Mouse (Mus musculus): ENCODE measurements at regions not wholly inside any gene's neighbourhood (a gene's known extent, or its start where the extent isn't known, plus 50 kb on each side); places are given as distances from the start of the nearest gene placed in this dataset.

- no peaks in the 10 kb centered on the region for H3K4me1 ChIP-seq (ENCODE audit: control insufficient read depth in 1 of 2, insufficient read depth in 2 of 2, low read length in 2 of 2)
- no peaks in the 10 kb centered on the region for H3K79me2 ChIP-seq (ENCODE audit: control insufficient read depth, insufficient read depth, low read length, poor library complexity)
- no peak for DNase-seq (ENCODE audit: low read depth, low spot score)
- no peak overlapping the region for H3K27ac ChIP-seq (ENCODE audit: control insufficient read depth, low read depth, low read length)
- H3K9me3 ChIP-seq (replicated peaks; ENCODE audit: insufficient read depth, low read length), result no peaks in the 10 kb centered on the region
- H3K36me3 ChIP-seq (ENCODE audit: control insufficient read depth in 1 of 2, insufficient read depth in 2 of 2, low read length in 2 of 2), result no peaks in the 10 kb centered on the region
- no peaks in the 10 kb centered on the region for H3K27me3 ChIP-seq (ENCODE audit: control insufficient read depth in 1 of 2, insufficient read depth in 2 of 2, low read length in 2 of 2)
- TF ChIP-seq BHLHE40 (IDR thresholded peaks at IDR 0.05; ENCODE audit: borderline replicate concordance, low read depth, low read length) (no peak), POLR2AphosphoS2 (IDR thresholded peaks at IDR 0.05; ENCODE audit: low read length) (no peak), TBP (IDR thresholded peaks at IDR 0.05; ENCODE audit: low read depth, low read length) (no peak), ZMIZ1 (IDR thresholded peaks at IDR 0.05; ENCODE audit: low read depth, low read length) (no peak), ETS1 (IDR thresholded peaks at IDR 0.05; ENCODE audit: low read depth, low read length) (no peak), GATA1 (IDR thresholded peaks at IDR 0.05; ENCODE audit: low read depth, low read length) (no peak), GABPA (IDR thresholded peaks at IDR 0.05; ENCODE audit: low read depth, low read length) (no peak), RAD21 (IDR thresholded peaks at IDR 0.05; ENCODE audit: low read depth, low read length) (no peak), MAFK (IDR thresholded peaks at IDR 0.05; ENCODE audit: borderline replicate concordance, low read depth, low read length) (no peak), MYC (IDR thresholded peaks at IDR 0.05; ENCODE audit: low read depth, low read length) (no peak), POLR2AphosphoS5 (IDR thresholded peaks at IDR 0.05; ENCODE audit: borderline replicate concordance, low read depth, low read length) (no peak), RCOR1 (IDR thresholded peaks at IDR 0.05; ENCODE audit: low read depth, low read length) (no peak), ZKSCAN1 (IDR thresholded peaks at IDR 0.05; ENCODE audit: low read depth, low read length) (no peak), ELF1 (IDR thresholded peaks at IDR 0.05; ENCODE audit: low read depth, low read length) (no peak), MEF2A (IDR thresholded peaks at IDR 0.05; ENCODE audit: extremely low read depth, insufficient replicate concordance, low read depth, low read length, poor library complexity, severe bottlenecking) (no peak), CTCF (IDR thresholded peaks at IDR 0.05 in 2 of 3, conservative IDR thresholded peaks at IDR 0.05 in 1 of 3; ENCODE audit: control insufficient read depth in 1 of 3, insufficient read depth in 1 of 3, low read depth in 2 of 3, low read length in 3 of 3, poor library complexity in 1 of 3, severe bottlenecking in 1 of 3) (no peak), POLR2A (IDR thresholded peaks at IDR 0.05; ENCODE audit: control insufficient read depth in 1 of 2, insufficient read depth in 1 of 2, low read depth in 1 of 2, low read length in 2 of 2, poor library complexity in 1 of 2) (no peak), NELFE (IDR thresholded peaks at IDR 0.05; ENCODE audit: low read depth, low read length) (no peak), TCF12 (IDR thresholded peaks at IDR 0.05; ENCODE audit: low read depth, low read length) (no peak), MXI1 (IDR thresholded peaks at IDR 0.05; ENCODE audit: low read depth, low read length) (no peak)
- no peak overlapping the region for H3K9ac ChIP-seq (ENCODE audit: control insufficient read depth, low read depth, low read length, poor library complexity, severe bottlenecking)
- no peak overlapping the region for H3K4me3 ChIP-seq (ENCODE audit: control insufficient read depth in 1 of 2, insufficient read depth in 1 of 2, low read depth in 2 of 2, low read length in 2 of 2)
Measured at GRCm38 (mm10) chr1:169076006-169076405, 455.3 kb downstream of the Nuf2 start.

GRCm38 (mm10) chr1:169071366-169071765 is 459.9 kb downstream of the Nuf2 start:
- Histone ChIP-seq H3K79me2 (ENCODE audit: control insufficient read depth, insufficient read depth, low read length, poor library complexity) (no peaks in the 10 kb centered on the region), H3K27ac (ENCODE audit: control insufficient read depth, low read depth, low read length) (no peak overlapping the region), H3K4me3 (ENCODE audit: control insufficient read depth in 1 of 2, insufficient read depth in 1 of 2, low read depth in 2 of 2, low read length in 2 of 2) (no peak overlapping the region), H3K9ac (ENCODE audit: control insufficient read depth, low read depth, low read length, poor library complexity, severe bottlenecking) (no peak overlapping the region), H3K27me3 (ENCODE audit: control insufficient read depth in 1 of 2, insufficient read depth in 2 of 2, low read length in 2 of 2) (no peaks in the 10 kb centered on the region), H3K4me1 (ENCODE audit: control insufficient read depth in 1 of 2, insufficient read depth in 2 of 2, low read length in 2 of 2) (no peaks in the 10 kb centered on the region), H3K9me3 (replicated peaks; ENCODE audit: insufficient read depth, low read length) (no peaks in the 10 kb centered on the region), H3K36me3 (ENCODE audit: control insufficient read depth in 1 of 2, insufficient read depth in 2 of 2, low read length in 2 of 2) (no peaks in the 10 kb centered on the region)
- no peak for TF ChIP-seq MAZ (IDR thresholded peaks at IDR 0.05; ENCODE audit: low read depth, low read length)
- no peak for TF ChIP-seq RCOR1 (IDR thresholded peaks at IDR 0.05; ENCODE audit: low read depth, low read length)
- no peak for TF ChIP-seq MAX (IDR thresholded peaks at IDR 0.05; ENCODE audit: low read length)
- no peak for TF ChIP-seq NELFE (IDR thresholded peaks at IDR 0.05; ENCODE audit: low read depth, low read length)
- no peak for TF ChIP-seq BHLHE40 (IDR thresholded peaks at IDR 0.05; ENCODE audit: borderline replicate concordance, low read depth, low read length)
- TF ChIP-seq GABPA (IDR thresholded peaks at IDR 0.05; ENCODE audit: low read depth, low read length), result no peak
- TF ChIP-seq ETS1 (IDR thresholded peaks at IDR 0.05; ENCODE audit: low read depth, low read length), result no peak
- TF ChIP-seq ELF1 (IDR thresholded peaks at IDR 0.05; ENCODE audit: low read depth, low read length), result no peak
- TF ChIP-seq USF1 (IDR thresholded peaks at IDR 0.05; ENCODE audit: low read depth, low read length), result no peak
- no peak for TF ChIP-seq MXI1 (IDR thresholded peaks at IDR 0.05; ENCODE audit: low read depth, low read length)
- no peak for TF ChIP-seq SIN3A (IDR thresholded peaks at IDR 0.05; ENCODE audit: low read length)
- no peak for TF ChIP-seq MYB (IDR thresholded peaks at IDR 0.05; ENCODE audit: low read depth, low read length)
- TF ChIP-seq SMC3 (IDR thresholded peaks at IDR 0.05; ENCODE audit: low read depth, low read length), result no peak
- TF ChIP-seq CTCF (IDR thresholded peaks at IDR 0.05 in 2 of 3, conservative IDR thresholded peaks at IDR 0.05 in 1 of 3; ENCODE audit: control insufficient read depth in 1 of 3, insufficient read depth in 1 of 3, low read depth in 2 of 3, low read length in 3 of 3, poor library complexity in 1 of 3, severe bottlenecking in 1 of 3), result no peak
- no peak for DNase-seq (ENCODE audit: low read depth, low spot score)

All from MEL (cell line).